Mouse (Mus musculus): ENCODE data around the gene Mmp17. TPM values are rescaled to one million over a fixed set of nuclear protein-coding genes. Genes with fewer than 3 reads are reported as not detected.
A peak's percentile ranks its signal among the peaks of the same experiment; 100 is the strongest.
"Not testable (repeated sequence)": the region's sequence is repeated elsewhere in the genome, so short reads cannot be mapped to it uniquely, and the experiment has no call there.

Gene Mmp17
- polyA plus RNA-seq, 1 experiment = not detected

GRCm38 (mm10) chr5:129611060-129611459 lies 27.1 kb downstream of the Mmp17 start:
- no peaks in the 10 kb centered on the region for H3K4me1 ChIP-seq (ENCODE audit: control insufficient read depth, insufficient read depth, low read length)
- TF ChIP-seq CTCF (IDR thresholded peaks at IDR 0.05; ENCODE audit: insufficient read depth, low read depth, low read length) = 0 out of 2 replicates have a peak, but pooled peaks have one; percentile 18
- TF ChIP-seq POLR2A (IDR thresholded peaks at IDR 0.05; ENCODE audit: insufficient read depth, low read depth, low read length) = no peak
- H3K4me3 ChIP-seq (ENCODE audit: insufficient read depth, low read depth, low read length) = no peak overlapping the region
- H3K27ac ChIP-seq (ENCODE audit: insufficient read depth, low read depth, low read length) = no peak overlapping the region
- 12% methylated on average over 1 of the region's 1 CpGs for WGBS

- not testable (repeated sequence) for H3K4me1 ChIP-seq (ENCODE audit: control insufficient read depth, insufficient read depth, low read length); H3K4me3 ChIP-seq (ENCODE audit: insufficient read depth, low read depth, low read length); H3K27ac ChIP-seq (ENCODE audit: insufficient read depth, low read depth, low read length)
- 66% methylated on average over 9 of the region's 9 CpGs for WGBS
Observed at GRCm38 (mm10) chr5:129620600-129620999, 36.6 kb downstream of the Mmp17 start.

GRCm38 (mm10) chr5:129621361-129621760 lies 37.4 kb downstream of the Mmp17 start:
- 92% methylated on average over 5 of the region's 5 CpGs for WGBS
- no peak overlapping the region for H3K27ac ChIP-seq (ENCODE audit: insufficient read depth, low read depth, low read length)
- H3K4me3 ChIP-seq (ENCODE audit: insufficient read depth, low read depth, low read length) = no peak overlapping the region
- TF ChIP-seq CTCF (IDR thresholded peaks at IDR 0.05; ENCODE audit: insufficient read depth, low read depth, low read length) (no peak), POLR2A (IDR thresholded peaks at IDR 0.05; ENCODE audit: insufficient read depth, low read depth, low read length) (no peak)
- no peaks in the 10 kb centered on the region for H3K4me1 ChIP-seq (ENCODE audit: control insufficient read depth, insufficient read depth, low read length)

GRCm38 (mm10) chr5:129626099-129626498 lies 42.1 kb downstream of the Mmp17 start:
- 90% methylated on average over 6 of the region's 6 CpGs for WGBS
- H3K27ac ChIP-seq (ENCODE audit: insufficient read depth, low read depth, low read length) = no peak overlapping the region
- no peaks in the 10 kb centered on the region for H3K4me1 ChIP-seq (ENCODE audit: control insufficient read depth, insufficient read depth, low read length)
- H3K4me3 ChIP-seq (ENCODE audit: insufficient read depth, low read depth, low read length) = no peak overlapping the region
- TF ChIP-seq CTCF (IDR thresholded peaks at IDR 0.05; ENCODE audit: insufficient read depth, low read depth, low read length) = no peak
- TF ChIP-seq POLR2A (IDR thresholded peaks at IDR 0.05; ENCODE audit: insufficient read depth, low read depth, low read length) = no peak

- whole genome bisulfite sequencing = 79% methylated on average over 4 of the region's 4 CpGs
- H3K27ac ChIP-seq (ENCODE audit: insufficient read depth, low read depth, low read length); H3K4me3 ChIP-seq (ENCODE audit: insufficient read depth, low read depth, low read length); H3K4me1 ChIP-seq (ENCODE audit: control insufficient read depth, insufficient read depth, low read length): not testable (repeated sequence)
Observed at GRCm38 (mm10) chr5:129626586-129626985, 42.6 kb downstream of the Mmp17 start.

- 89% methylated on average over 2 of the region's 2 CpGs for WGBS
- not testable (repeated sequence) for H3K27ac ChIP-seq (ENCODE audit: insufficient read depth, low read depth, low read length); H3K4me3 ChIP-seq (ENCODE audit: insufficient read depth, low read depth, low read length); H3K4me1 ChIP-seq (ENCODE audit: control insufficient read depth, insufficient read depth, low read length)
Observed at GRCm38 (mm10) chr5:129632270-129633250, 48.6 kb downstream of the Mmp17 start.

GRCm38 (mm10) chr5:129650858-129651257 lies 66.9 kb downstream of the Mmp17 start:
- TF ChIP-seq POLR2A (IDR thresholded peaks at IDR 0.05; ENCODE audit: insufficient read depth, low read depth, low read length) (no peak), CTCF (IDR thresholded peaks at IDR 0.05; ENCODE audit: insufficient read depth, low read depth, low read length) (no peak)
- no peak overlapping the region for H3K4me3 ChIP-seq (ENCODE audit: insufficient read depth, low read depth, low read length)
- WGBS = 91% methylated on average over 5 of the region's 5 CpGs

GRCm38 (mm10) chr5:129657016-129657415 lies 73.0 kb downstream of the Mmp17 start:
- Histone ChIP-seq H3K4me3 (ENCODE audit: insufficient read depth, low read depth, low read length) (no peak overlapping the region), H3K27ac (ENCODE audit: insufficient read depth, low read depth, low read length) (no peak overlapping the region), H3K4me1 (ENCODE audit: control insufficient read depth, insufficient read depth, low read length) (no peaks in the 10 kb centered on the region)
- TF ChIP-seq POLR2A (IDR thresholded peaks at IDR 0.05; ENCODE audit: insufficient read depth, low read depth, low read length) = no peak
- TF ChIP-seq CTCF (IDR thresholded peaks at IDR 0.05; ENCODE audit: insufficient read depth, low read depth, low read length) = no peak
- 95% methylated on average over 10 of the region's 10 CpGs for WGBS

More at GRCm38 (mm10) chr5:129650858-129651257, 66.9 kb downstream of the Mmp17 start:
- H3K27ac ChIP-seq (ENCODE audit: insufficient read depth, low read depth, low read length) = no peak overlapping the region
- no peaks in the 10 kb centered on the region for H3K4me1 ChIP-seq (ENCODE audit: control insufficient read depth, insufficient read depth, low read length)

GRCm38 (mm10) chr5:129657931-129658330 lies 74.0 kb downstream of the Mmp17 start:
- Histone ChIP-seq H3K27ac (ENCODE audit: insufficient read depth, low read depth, low read length) (no peak overlapping the region), H3K4me3 (ENCODE audit: insufficient read depth, low read depth, low read length) (no peak overlapping the region), H3K4me1 (ENCODE audit: control insufficient read depth, insufficient read depth, low read length) (no peaks in the 10 kb centered on the region)
- WGBS = 82% methylated on average over 15 of the region's 15 CpGs
- TF ChIP-seq CTCF (IDR thresholded peaks at IDR 0.05; ENCODE audit: insufficient read depth, low read depth, low read length) (no peak), POLR2A (IDR thresholded peaks at IDR 0.05; ENCODE audit: insufficient read depth, low read depth, low read length) (no peak)

Other genes with a start within 250 kb of the Mmp17 start
- 361 TPM in 1 of 2 replicates, not detected in the other for gene Sfswap, start 82.9 kb upstream of the Mmp17 start, polyA plus RNA-seq (2012; ENCODE audit: insufficient read depth, insufficient read length, low replicate concordance, missing spikeins)
- gene Zfp11, start 85.9 kb downstream of the Mmp17 start, polyA plus RNA-seq (2012; ENCODE audit: insufficient read depth, insufficient read length, low replicate concordance, missing spikeins) = not detected in 2 replicates
- gene Sept14, start 124.3 kb downstream of the Mmp17 start, polyA plus RNA-seq (2012; ENCODE audit: insufficient read depth, insufficient read length, low replicate concordance, missing spikeins) = not detected in 2 replicates
- not detected in 2 replicates for gene Mrps17, start 131.3 kb downstream of the Mmp17 start, polyA plus RNA-seq (2012; ENCODE audit: insufficient read depth, insufficient read length, low replicate concordance, missing spikeins)
- not detected in 2 replicates for gene Nipsnap2, start 140.9 kb downstream of the Mmp17 start, polyA plus RNA-seq (2012; ENCODE audit: insufficient read depth, insufficient read length, low replicate concordance, missing spikeins)
- not detected in 2 replicates for gene Psph, start 203.3 kb downstream of the Mmp17 start, polyA plus RNA-seq (2012; ENCODE audit: insufficient read depth, insufficient read length, low replicate concordance, missing spikeins)